Mouse (Mus musculus) G1E (cell line): Measurements from ENCODE around the gene Mmrn2. TPM values are rescaled to one million over a fixed set of nuclear protein-coding genes. Genes with fewer than 3 reads are reported as not detected.
A peak's percentile ranks its signal among the peaks of the same experiment; 100 is the strongest.
"Not testable (repeated sequence)": the region's sequence is repeated elsewhere in the genome, so short reads cannot be mapped to it uniquely, and the experiment has no call there.

Source experiments
- ATAC-seq: 2 replicates; pipeline ENCODE4 v1.8.0; 2016; ENCODE audit warnings: mild to moderate bottlenecking; ENCODE audit not compliant: insufficient number of reproducible peaks, poor library complexity, low FRiP score, severe bottlenecking; ENCODE audit errors: extremely low read depth
- DNase-seq: peaks from one replicate; pipeline ENCODE4 v3.0.0; 2012; ENCODE audit warnings: low spot score
- H3K27me3 ChIP-seq: 2 replicates; pipeline ENCODE4 v1.6.1; 2012; ENCODE audit warnings: mild to moderate bottlenecking, low read length, inconsistent platforms; ENCODE audit not compliant: insufficient read depth
- H3K36me3 ChIP-seq: replicated peaks from 2 replicates; pipeline ENCODE3; 2012; ENCODE audit warnings: mild to moderate bottlenecking, inconsistent platforms
- H3K4me1 ChIP-seq: 2 replicates; pipeline ENCODE4 v1.6.1; 2012; ENCODE audit warnings: low read depth, low read length, inconsistent platforms, mixed read lengths; ENCODE audit not compliant: insufficient read depth
- H3K4me3 ChIP-seq: 2 replicates; pipeline ENCODE4 v1.5.1; 2012; ENCODE audit warnings: low read depth, mild to moderate bottlenecking, inconsistent platforms, low read length, moderate library complexity, mixed read lengths
- H3K9me3 ChIP-seq: replicated peaks from 2 replicates; pipeline ENCODE4 v1.6.1; 2012; ENCODE audit warnings: inconsistent platforms
- CTCF ChIP-seq: IDR thresholded peaks from 2 replicates; pipeline ENCODE4 v1.5.1; 2012; ENCODE audit warnings: low read depth, low read length, inconsistent platforms, mixed read lengths
- GATA1 ChIP-seq: IDR thresholded peaks from 2 replicates; pipeline ENCODE4 v1.6.1; 2012; ENCODE audit warnings: borderline replicate concordance, low read length, inconsistent platforms, mixed read lengths
- GATA2 ChIP-seq: IDR thresholded peaks from 2 replicates; pipeline ENCODE4 v1.6.1; 2012; ENCODE audit warnings: low read depth, low read length, inconsistent platforms, borderline replicate concordance
- POLR2AphosphoS5 ChIP-seq: IDR thresholded peaks from 2 replicates; pipeline ENCODE4 v1.6.1; 2012; ENCODE audit warnings: low read depth, low read length, inconsistent platforms; ENCODE audit not compliant: insufficient replicate concordance
- TAL1 ChIP-seq: conservative IDR thresholded peaks from 2 replicates; pipeline ENCODE4 v1.6.1; 2012; ENCODE audit warnings: low read depth, low read length, inconsistent platforms, mixed read lengths
- polyA plus RNA-seq: library from polyadenylated mRNA; stranded (reverse); fragments of >175 nt; gene quantifications from 2 replicates; pipeline ENCODE4 v1.2.3, GENCODE M21; 2012
- total RNA-seq, 2 experiments: library from RNA; stranded (forward) in 1 of 2; stranded (reverse) in 1 of 2; fragments of 200-1000 nt in 1 of 2; fragments of >200 nt in 1 of 2; fragmentation: Nextera tagmentation in 1 of 2; gene quantifications; 2 replicates each; pipeline ENCODE4 v1.2.3; 2014 to 2017

Gene Mmrn2
- total and polyA plus RNA-seq, 3 experiments: 0.01 to 0.11 TPM; not detected in 1

DNA sequence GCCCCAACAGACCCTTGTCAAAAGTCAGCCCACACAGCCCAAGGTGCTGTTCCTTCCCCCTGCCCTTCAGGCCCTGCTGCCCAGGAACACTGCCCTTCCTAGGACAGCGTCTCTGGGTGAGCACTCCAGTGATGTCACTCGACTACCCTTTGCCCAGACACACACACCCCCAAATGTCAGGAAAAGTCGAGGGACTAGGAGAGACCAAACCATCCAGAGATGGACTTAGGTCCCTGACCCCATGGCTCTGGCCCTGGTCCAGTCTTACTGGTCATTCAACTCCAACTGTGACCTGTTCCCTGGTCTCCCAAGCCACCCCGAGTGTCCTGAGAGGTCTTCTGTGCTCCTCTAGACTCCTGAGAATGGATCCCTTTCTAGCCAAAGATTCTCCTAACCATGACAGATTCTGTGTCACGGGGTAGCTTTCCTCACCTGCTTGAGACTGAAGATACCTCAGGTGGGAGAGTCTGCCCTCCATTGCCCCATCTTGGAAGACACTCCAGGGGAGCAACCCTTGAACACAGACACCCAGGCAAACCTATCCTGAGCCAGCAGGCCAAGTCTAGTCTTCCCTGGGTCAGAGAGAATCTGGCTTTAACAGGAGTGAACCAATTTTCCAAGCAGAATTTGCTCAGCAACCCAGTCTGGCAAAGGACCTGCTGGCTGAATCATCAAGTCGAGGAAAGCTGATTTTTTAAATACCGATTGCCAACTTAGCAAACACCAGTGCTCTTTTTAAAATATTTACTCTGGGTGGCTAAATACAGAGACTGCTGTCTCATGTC lies 17.4 kb upstream of the Mmrn2 start:
- H3K27me3 ChIP-seq: peaks cover 41% of the 10 kb centered on the region
- no peak for TF ChIP-seq TAL1
- no peak overlapping the region for H3K4me3 ChIP-seq
- DNase-seq (no peak), ATAC-seq (no peak)
- no peaks in the 10 kb centered on the region for H3K9me3 ChIP-seq
- no peaks in the 10 kb centered on the region for H3K36me3 ChIP-seq
- H3K4me1 ChIP-seq: peaks cover 10% of the 10 kb centered on the region

DNA sequence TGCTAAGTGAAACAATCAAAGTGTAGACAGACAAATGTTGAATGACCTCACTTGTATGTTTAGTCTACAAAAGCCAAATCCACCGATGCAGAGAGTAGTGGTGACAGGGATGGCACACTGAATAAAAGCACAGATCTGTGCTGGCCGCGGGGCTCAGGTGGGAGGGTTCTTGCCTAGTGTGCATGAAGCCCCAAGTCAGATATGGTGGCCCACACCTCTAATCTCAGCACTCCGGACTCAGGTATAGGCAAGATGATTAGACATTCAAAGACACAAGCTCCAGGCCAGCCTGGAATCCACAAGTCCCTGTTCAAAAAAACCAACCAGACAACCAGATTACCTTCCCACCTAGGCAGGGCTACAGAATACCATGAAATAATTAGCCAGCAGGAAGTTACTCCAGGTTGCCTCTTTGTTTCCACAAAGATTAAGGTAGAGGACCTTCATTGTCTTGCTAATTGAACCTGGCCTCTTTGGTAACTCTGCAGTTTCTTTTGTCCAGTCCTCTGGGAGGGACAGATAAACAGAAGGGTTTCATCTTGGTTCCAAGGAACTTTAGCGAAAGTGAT lies 15.5 kb upstream of the Mmrn2 start:
- no peak for ATAC-seq
- no peak for DNase-seq
- Histone ChIP-seq H3K4me3 (no peak overlapping the region), H3K36me3 (no peaks in the 10 kb centered on the region), H3K9me3 (no peaks in the 10 kb centered on the region), H3K4me1 (peaks cover 17% of the 10 kb centered on the region), H3K27me3 (peaks cover 35% of the 10 kb centered on the region)
- no peak for TF ChIP-seq GATA1
- TF ChIP-seq TAL1: no peak
- TF ChIP-seq CTCF: no peak
- no peak for TF ChIP-seq POLR2AphosphoS5
- TF ChIP-seq GATA2: no peak

DNA sequence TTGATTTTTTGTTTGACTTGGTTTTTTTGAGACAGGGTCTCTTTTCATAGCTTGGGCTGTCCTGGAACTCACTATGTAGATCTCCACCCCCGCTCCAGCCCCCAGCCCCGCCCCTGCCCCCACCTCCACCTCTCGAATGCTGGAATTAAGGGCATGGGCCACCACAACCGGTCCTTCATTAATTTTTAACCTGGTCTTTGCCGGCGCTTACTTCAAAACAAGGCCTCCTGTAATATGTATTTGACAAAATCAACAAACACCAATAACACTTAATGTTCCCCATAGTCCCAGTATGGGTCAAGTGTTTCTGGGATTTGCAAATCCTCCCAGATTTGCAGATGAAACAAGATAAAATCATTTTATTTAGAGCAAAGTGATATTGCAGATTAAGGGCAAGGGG lies 15.0 kb upstream of the Mmrn2 start:
- Histone ChIP-seq H3K4me3 (no peak overlapping the region), H3K36me3 (no peaks in the 10 kb centered on the region), H3K27me3 (peaks cover 31% of the 10 kb centered on the region), H3K9me3 (peaks cover 1% of the 10 kb centered on the region), H3K4me1 (peaks cover 14% of the 10 kb centered on the region)
- DNase-seq: no peak
- TF ChIP-seq TAL1: no peak
- no peak for TF ChIP-seq CTCF
- TF ChIP-seq GATA1: no peak
- no peak for TF ChIP-seq POLR2AphosphoS5
- no peak for TF ChIP-seq GATA2
- no peak for ATAC-seq

DNA sequence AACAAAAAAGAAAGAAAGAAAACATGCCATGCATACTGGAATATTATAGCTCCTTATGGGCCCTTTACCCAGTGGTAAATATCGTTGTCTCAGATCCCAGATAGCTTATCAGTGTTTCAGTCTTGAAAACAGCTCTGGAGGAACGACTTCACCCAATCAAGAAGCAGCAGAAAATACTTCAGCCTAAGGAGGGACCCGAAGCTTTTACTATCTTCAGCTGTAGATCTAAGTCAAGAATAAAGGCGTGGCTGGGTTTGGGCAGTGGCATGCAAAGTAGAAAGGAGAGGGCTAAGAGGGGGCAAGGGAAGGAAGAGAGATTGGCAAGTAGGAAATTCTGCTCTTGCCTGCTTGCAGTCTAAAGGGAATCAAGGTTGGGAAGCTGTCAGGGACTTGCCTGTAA lies 13.1 kb upstream of the Mmrn2 start:
- no peak for TF ChIP-seq GATA2
- TF ChIP-seq GATA1: no peak
- TF ChIP-seq POLR2AphosphoS5: no peak
- no peak for TF ChIP-seq TAL1
- DNase-seq: no peak
- no peak for ATAC-seq
- Histone ChIP-seq H3K4me3 (no peak overlapping the region), H3K4me1 (peaks cover 12% of the 10 kb centered on the region), H3K36me3 (no peaks in the 10 kb centered on the region), H3K9me3 (peaks cover 5% of the 10 kb centered on the region), H3K27me3 (peaks cover 19% of the 10 kb centered on the region; the same call in 1 of the 2 replicates)

DNA sequence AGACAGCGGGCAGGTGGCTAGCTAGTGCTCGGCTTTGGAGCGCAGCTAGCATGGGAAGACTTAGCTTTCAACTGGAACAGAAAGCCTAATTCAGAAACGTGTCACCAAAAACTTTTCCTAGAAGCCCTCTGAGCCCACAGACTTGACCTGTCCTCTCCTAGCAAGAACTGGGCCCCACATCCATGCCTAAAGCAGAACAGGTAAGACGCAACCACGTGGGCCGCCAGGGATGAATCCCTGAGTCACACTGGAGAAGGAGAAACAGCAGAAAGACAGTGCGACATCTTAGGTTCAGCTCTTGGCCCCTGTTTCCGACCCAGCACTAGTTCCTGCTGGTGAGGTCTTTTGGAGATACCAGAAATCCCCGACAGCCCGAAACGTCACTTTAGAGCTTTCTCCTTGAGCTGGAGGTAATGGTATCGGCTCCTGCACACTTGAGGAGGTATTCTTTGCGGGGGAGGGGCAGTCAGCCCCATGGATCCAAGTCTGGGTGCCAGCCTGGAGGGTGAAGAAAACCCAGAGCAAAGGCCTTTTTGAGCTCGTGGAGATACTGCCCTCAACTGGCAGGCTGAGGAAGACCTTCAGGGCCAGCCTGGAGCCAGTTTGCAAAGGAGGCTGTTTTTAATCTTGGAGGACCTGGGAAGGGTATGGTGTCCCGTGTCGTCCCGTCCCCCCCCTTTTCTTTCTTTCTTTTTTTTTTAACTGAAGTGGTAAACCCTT lies 12.4 kb upstream of the Mmrn2 start:
- no peaks in the 10 kb centered on the region for H3K36me3 ChIP-seq
- DNase-seq (no peak), ATAC-seq (no peak)
- TF ChIP-seq POLR2AphosphoS5 (no peak), GATA1 (no peak), CTCF (no peak), GATA2 (no peak), TAL1 (no peak)
- H3K4me3 ChIP-seq: no peak overlapping the region
- peaks cover 14% of the 10 kb centered on the region; the same call in 1 of the 2 replicates for H3K27me3 ChIP-seq
- H3K4me1 ChIP-seq: peaks cover 12% of the 10 kb centered on the region
- peaks cover 5% of the 10 kb centered on the region for H3K9me3 ChIP-seq

DNA sequence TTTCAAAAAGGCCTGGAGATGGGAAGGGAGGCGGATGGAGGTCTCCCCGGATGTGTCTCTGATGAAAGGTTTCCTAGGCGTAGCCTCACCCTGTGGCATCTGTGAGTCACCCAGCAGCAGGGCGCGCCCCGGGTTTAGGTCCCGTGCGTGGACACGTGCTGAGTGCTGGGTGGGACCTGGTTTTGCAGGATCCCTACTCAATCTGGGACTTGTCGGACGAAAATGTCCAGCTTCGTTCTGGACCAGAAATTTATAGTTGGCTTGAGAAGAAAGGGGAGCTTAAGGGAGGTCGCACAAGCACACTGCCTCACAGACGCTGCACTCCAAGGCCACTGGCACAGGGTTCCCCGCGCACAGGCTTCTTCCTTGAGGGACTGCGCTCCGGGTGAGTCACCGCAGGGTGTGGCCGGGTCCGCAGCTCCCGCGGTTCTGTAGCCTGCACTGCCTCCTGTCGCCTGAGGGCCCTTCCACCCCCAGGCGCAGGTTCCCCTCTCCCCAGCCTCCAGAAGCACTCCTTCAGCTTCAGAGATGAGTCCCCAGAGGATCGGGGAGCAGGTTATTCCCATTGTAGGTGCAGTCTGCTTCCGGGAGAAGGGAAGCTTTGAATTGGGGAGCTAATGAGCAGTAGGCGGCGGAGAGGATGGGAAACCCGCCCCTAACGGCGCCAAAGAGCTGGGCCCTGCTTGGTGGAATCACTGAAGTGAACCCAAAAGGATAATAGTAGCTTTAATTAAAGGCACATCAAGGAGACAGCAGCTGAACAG lies 11.6 kb upstream of the Mmrn2 start:
- TF ChIP-seq POLR2AphosphoS5 (no peak), TAL1 (no peak), GATA2 (no peak), CTCF (no peak), GATA1 (no peak)
- Histone ChIP-seq H3K4me1 (peaks cover 12% of the 10 kb centered on the region), H3K36me3 (no peaks in the 10 kb centered on the region), H3K4me3 (no peak overlapping the region; the same call in 1 of the 2 replicates), H3K27me3 (peaks cover 13% of the 10 kb centered on the region; the same call in 1 of the 2 replicates), H3K9me3 (peaks cover 5% of the 10 kb centered on the region)
- DNase-seq (no peak), ATAC-seq (peak; percentile 48; the same call in 1 of the 2 replicates)

DNA sequence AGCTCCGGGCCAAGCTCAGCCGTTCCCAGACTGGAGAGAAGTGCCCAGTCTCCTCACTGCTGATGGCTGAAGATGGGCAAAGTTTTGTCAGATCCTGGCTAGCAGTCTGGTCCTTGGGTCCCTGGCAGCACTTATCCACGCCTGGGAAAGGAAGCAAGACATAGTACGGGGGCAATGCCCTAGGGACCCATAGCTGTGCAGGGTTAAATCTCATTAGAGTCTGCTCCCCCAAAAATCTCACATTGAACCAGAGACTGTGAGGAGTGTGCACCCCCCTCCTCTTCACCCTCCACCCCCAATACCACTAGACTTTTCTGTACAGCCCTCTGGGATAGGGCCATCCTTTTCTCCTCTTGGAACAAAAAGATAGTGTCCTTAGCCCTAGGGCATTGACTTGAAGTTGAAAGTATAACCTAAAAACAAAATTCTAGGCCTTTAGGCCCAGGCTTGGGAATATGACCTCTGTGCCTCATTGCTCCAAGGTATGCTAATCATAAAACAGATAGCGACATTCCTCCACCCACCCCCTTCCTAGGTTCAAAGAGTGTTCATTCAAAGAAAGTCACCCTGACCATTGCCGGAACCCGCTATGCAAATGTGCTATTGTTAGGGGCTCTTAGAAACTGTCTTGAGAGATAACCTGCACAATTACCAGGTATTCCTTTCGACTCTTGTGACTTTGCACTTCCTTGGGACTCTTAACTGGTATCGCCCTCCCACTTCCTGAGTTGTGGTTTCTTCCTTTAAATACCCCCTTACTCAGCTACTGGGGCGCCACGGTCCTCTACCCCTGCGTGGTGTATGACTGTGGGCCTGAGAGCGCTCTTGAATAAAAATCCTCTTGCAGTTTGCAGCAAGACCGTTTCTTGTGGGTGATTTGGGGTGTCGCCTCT lies 10.8 kb upstream of the Mmrn2 start:
- ATAC-seq: not testable (repeated sequence)

More for the DNA sequence above, 10.8 kb upstream of the Mmrn2 start:
- Histone ChIP-seq H3K4me1 (peaks cover 12% of the 10 kb centered on the region), H3K27me3 (peaks cover 15% of the 10 kb centered on the region)
- not testable (repeated sequence) for H3K4me3 ChIP-seq, DNase-seq, H3K36me3 ChIP-seq, H3K9me3 ChIP-seq
